In genomic region chr8:76902205-76903078, GRCm38 (mm10) we compare ENCODE assay signal across 8 mouse cellular contexts. TPM values are rescaled to one million over a fixed set of nuclear protein-coding genes. Genes with fewer than 3 reads are reported as not detected.
DNase-seq lines count a peak whose midpoint lies in the region; ATAC-seq and TF ChIP-seq lines count a peak whose summit lies in the region.

No protein-coding gene starts in this region.

- H3K4me3 ChIP-seq in intestine, postnatal 0 days (ENCODE audit: low read depth, low read length), result peak overlapping the region; percentile 75
- H3K4me3 ChIP-seq in olfactory bulb, adult 2 months (ENCODE audit: insufficient read depth, low read depth, low read length), result peak overlapping the region; percentile 77

- 0 out of 2 replicates have a peak, but pooled peaks have one; percentile 3 for TF ChIP-seq CTCF in intestine, postnatal 0 days (IDR thresholded peaks at IDR 0.05; ENCODE audit: low read depth)
- no peak for TF ChIP-seq CTCF in olfactory bulb, adult 2 months (IDR thresholded peaks at IDR 0.05; ENCODE audit: insufficient read depth, low read depth, low read length)

- H3K9ac ChIP-seq in intestine, postnatal 0 days (ENCODE audit: low read depth, low read length), result no peak overlapping the region; the same call in 1 of the 2 replicates

- DNase-seq in cerebellum, adult 18-20 months, result peak; percentile 18 to 26
- DNase-seq in cerebellum, adult 11 months, result no peak
- DNase-seq in retina, postnatal 1 day, result peak; percentile 7
- no peak for DNase-seq in retina, embryonic 14.5 days (ENCODE audit: low spot score)
- no peak for DNase-seq in gastrocnemius, postnatal 4 days (ENCODE audit: low spot score in 2 of 2)
- DNase-seq in urinary bladder, postnatal 25 days (ENCODE audit: low spot score), result no peak

- peak; percentile 26 for ATAC-seq in intestine, postnatal 0 days

- 0 out of 2 replicates have a peak, but pooled peaks cover 4% of the 10 kb centered on the region for H3K4me1 ChIP-seq in intestine, postnatal 0 days (replicated peaks; ENCODE audit: control insufficient read depth, insufficient read depth, low read length)
- H3K4me1 ChIP-seq in olfactory bulb, adult 2 months (ENCODE audit: control insufficient read depth, insufficient read depth, low read length), result no peaks in the 10 kb centered on the region

- H3K27ac ChIP-seq in intestine, postnatal 0 days (ENCODE audit: low read depth, low read length), result peak overlapping the region; percentile 86; the same call in 1 of the 2 replicates
- H3K27ac ChIP-seq in olfactory bulb, adult 2 months (ENCODE audit: insufficient read depth, low read depth, low read length), result 0 out of 2 replicates have a peak overlapping the region, but pooled peaks have one; percentile 19

- no peaks in the 10 kb centered on the region for H3K9me3 ChIP-seq in intestine, postnatal 0 days (ENCODE audit: control insufficient read depth)

- 2% methylated on average over 31 of the region's 35 CpGs for WGBS in intestine, postnatal 0 days
- 1% methylated on average over 33 of the region's 35 CpGs for WGBS in olfactory bulb, adult 2 months

- H3K36me3 ChIP-seq in intestine, postnatal 0 days (ENCODE audit: control insufficient read depth, insufficient read depth), result no peaks in the 10 kb centered on the region

- no peak; the same call in 1 of the 2 replicates for TF ChIP-seq POLR2A in olfactory bulb, adult 2 months (IDR thresholded peaks at IDR 0.05; ENCODE audit: insufficient read depth, low read depth, low read length)

- H3K27me3 ChIP-seq in intestine, postnatal 0 days (replicated peaks; ENCODE audit: control insufficient read depth, insufficient read depth, low read length), result 0 out of 2 replicates have a peak, but pooled peaks cover 4% of the 10 kb centered on the region

- peak overlapping the region; percentile 98 for H3K4me2 ChIP-seq in intestine, postnatal 0 days (replicated peaks; ENCODE audit: low read depth)

RNA-seq across cellular contexts. Expression of gene Nr3c2, which starts 3.2 kb away (rescaled TPM):
- 6.9 and 7.4 TPM in 2 replicates for polyA plus RNA-seq in intestine, postnatal 0 days (2015; fragmentation: Nextera tagmentation; extraction: Ambion mirVana)
- not detected in 2 replicates for polyA plus RNA-seq in olfactory bulb, adult 2 months (2012; ENCODE audit: insufficient read depth, insufficient read length, low replicate concordance, missing spikeins)
- 10 to 100 TPM; 11.8 to 15.8 TPM for total RNA-seq in gastrocnemius, postnatal 4 days (2021)

Comparison
In these comparisons a context has a peak if more than half of its experiments do, and no peak if none do; other contexts are left out.
1. DNase-seq: peak in cerebellum, adult 18-20 months (2 of 2) and retina, postnatal 1 day (single experiment); none in cerebellum, adult 11 months (single experiment), retina, embryonic 14.5 days (single experiment), gastrocnemius, postnatal 4 days (0 of 2) and urinary bladder, postnatal 25 days (single experiment).